Mouse (Mus musculus) hindbrain, embryonic 12.5 days (tissue): Measurements from ENCODE around the gene Zmynd15. TPM values are rescaled to one million over a fixed set of nuclear protein-coding genes. Genes with fewer than 3 reads are reported as not detected.
"Not testable (repeated sequence)": the region's sequence is repeated elsewhere in the genome, so short reads cannot be mapped to it uniquely, and the experiment has no call there.

Experiments used
- ATAC-seq: fragments of 200-750 bp; cut with Nextera tagmentation; 2 replicates; pipeline ENCODE4 v1.8.0; 2017; ENCODE audit warnings: moderate TSS enrichment; ENCODE audit not compliant: low FRiP score
- H3K27ac ChIP-seq: fragments of 300-500 bp; sonication (generic); 2 replicates; pipeline ENCODE4 v1.5.1; 2016; ENCODE audit warnings: mild to moderate bottlenecking
- H3K27me3 ChIP-seq: fragments of 300-500 bp; sonication (generic); 2 replicates; pipeline ENCODE4 v1.6.1; 2016; ENCODE audit warnings: mild to moderate bottlenecking
- H3K36me3 ChIP-seq: fragments of 300-500 bp; sonication (generic); 2 replicates; pipeline ENCODE4 v1.6.1; 2016; ENCODE audit warnings: mild to moderate bottlenecking
- H3K4me1 ChIP-seq: fragments of 300-500 bp; sonication (generic); 2 replicates; pipeline ENCODE4 v1.6.1; 2016
- H3K4me2 ChIP-seq: fragments of 300-500 bp; sonication (generic); replicated peaks from 2 replicates; pipeline ENCODE4 v1.6.1; 2016; ENCODE audit warnings: mild to moderate bottlenecking
- H3K4me3 ChIP-seq: fragments of 300-500 bp; sonication (generic); 2 replicates; pipeline ENCODE4 v1.5.1; 2016; ENCODE audit warnings: mild to moderate bottlenecking
- H3K9ac ChIP-seq: fragments of 300-500 bp; sonication (generic); 2 replicates; pipeline ENCODE4 v1.6.1; 2016; ENCODE audit warnings: mild to moderate bottlenecking, moderate library complexity
- H3K9me3 ChIP-seq: fragments of 300-500 bp; sonication (generic); replicated peaks from 2 replicates; pipeline ENCODE4 v1.6.1; 2016; ENCODE audit warnings: mild to moderate bottlenecking
- WGBS: fragments of 180-500 bp; shearing (Covaris S2); methylation state at CpG from one replicate; pipeline ENCODE4 v1.1.7; 2016; 5-methylcytosine and 5-hydroxymethylcytosine counted together
- polyA plus RNA-seq: library from polyadenylated mRNA; unstranded; fragments of >200 nt; fragmentation: Nextera tagmentation; extraction: Ambion mirVana; gene quantifications from 2 replicates; pipeline ENCODE4 v1.2.1, GENCODE M21; 2016

Zmynd15 gene
- polyA plus RNA-seq, 1 experiment from 2014 or later = 1.1 TPM

DNA sequence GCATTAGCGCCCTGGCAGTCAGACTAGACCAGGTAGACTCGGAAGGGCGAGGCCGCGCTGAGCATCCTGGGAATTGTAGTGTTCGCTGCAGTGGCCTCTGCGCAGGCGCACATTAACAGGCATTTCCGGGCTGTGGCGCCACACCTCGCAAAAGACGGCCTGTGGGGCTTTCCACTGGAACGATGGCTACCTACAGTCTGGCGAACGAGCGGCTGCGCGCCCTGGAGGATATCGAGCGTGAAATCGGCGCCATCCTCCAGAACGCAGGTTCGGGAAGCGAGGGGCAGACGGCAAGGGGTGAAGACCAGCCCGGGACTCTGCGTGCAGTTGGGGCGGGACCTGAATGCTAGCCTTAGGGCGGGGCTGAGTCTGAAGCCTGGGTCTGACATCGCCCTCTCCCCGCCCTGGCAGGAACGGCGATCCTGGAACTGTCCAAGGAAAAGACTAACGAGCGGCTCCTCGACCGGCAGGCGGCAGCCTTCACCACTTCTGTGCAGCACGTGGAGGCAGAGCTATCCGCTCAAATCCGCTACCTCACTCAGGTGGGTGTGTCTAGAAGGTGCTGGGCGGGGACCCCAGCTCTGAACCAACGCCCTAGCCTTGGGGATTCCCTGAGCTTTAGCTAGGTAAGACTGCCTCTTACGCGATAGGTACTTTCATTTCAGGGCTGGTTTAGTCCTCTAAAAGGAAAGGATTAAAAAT is 7.3 kb upstream of the Zmynd15 start, which contains the start of gene Med11:
Gene Med11 (plus strand): TSS at position 123 of the 702 bp plus-strand sequence.
- peak within 1 kb of the TSS; percentile 62 for H3K4me2 ChIP-seq
- ATAC-seq = peak; percentile 97
- peak within 1 kb of the TSS; percentile 74 for H3K9ac ChIP-seq
- peak within 1 kb of the TSS; percentile 95 for H3K27ac ChIP-seq
- H3K4me1 ChIP-seq = peaks cover 11% of the 10 kb centered on the region
- under 1% methylated on average over 46 of the region's 46 CpGs for WGBS
- H3K36me3 ChIP-seq = no peaks in the 10 kb centered on the region
- H3K27me3 ChIP-seq = no peaks in the 10 kb centered on the region
- peak within 1 kb of the TSS; percentile 60 for H3K4me3 ChIP-seq
- no peaks in the 10 kb centered on the region for H3K9me3 ChIP-seq

DNA sequence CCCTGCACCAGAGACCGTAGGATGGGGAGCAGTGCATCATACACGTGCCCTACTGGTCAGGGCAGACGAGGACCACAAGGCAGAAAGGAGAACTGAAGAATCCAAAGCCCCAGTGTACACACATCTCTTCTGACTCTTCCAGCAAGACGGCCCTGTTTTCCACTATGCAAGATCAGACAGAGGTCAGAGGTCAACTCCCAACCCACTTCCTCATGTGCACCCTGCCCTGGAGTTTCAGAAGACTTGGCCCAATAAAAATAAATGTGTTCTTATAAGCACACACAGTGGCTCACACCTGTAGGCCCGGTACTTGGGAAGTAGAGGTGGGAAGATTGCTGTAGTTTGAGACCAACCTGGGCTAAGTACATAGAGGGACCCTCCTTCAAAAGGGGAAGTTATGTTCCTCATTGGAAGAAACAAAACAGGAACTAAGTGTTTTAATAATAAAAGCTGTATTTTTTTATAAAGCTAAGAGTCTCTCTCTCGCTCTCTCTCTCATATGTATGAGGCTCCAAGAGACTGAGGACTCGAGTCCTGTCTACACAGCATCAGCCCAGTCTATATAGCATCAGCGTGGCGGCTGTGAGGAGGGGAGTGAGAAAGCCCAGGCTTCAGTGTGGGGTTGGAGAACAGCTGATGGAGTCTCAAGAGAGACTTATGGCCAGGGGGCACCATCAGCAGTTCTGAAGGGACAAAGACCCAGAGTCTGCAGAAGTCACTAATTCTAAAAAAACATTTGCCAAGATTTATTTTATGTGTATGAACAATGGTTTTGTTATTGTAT is 5.8 kb upstream of the Zmynd15 start:
- H3K4me1 ChIP-seq = peaks cover 11% of the 10 kb centered on the region
- H3K4me2 ChIP-seq = 0 out of 2 replicates have a peak overlapping the region, but pooled peaks have one; percentile 9
- H3K36me3 ChIP-seq = no peaks in the 10 kb centered on the region
- no peak for ATAC-seq
- no peaks in the 10 kb centered on the region for H3K9me3 ChIP-seq
- peaks cover under 1% of the 10 kb centered on the region for H3K27me3 ChIP-seq
- no peak overlapping the region for H3K9ac ChIP-seq
- no peak overlapping the region for H3K4me3 ChIP-seq
- no peak overlapping the region for H3K27ac ChIP-seq
- 91% methylated on average over 9 of the region's 9 CpGs for WGBS

DNA sequence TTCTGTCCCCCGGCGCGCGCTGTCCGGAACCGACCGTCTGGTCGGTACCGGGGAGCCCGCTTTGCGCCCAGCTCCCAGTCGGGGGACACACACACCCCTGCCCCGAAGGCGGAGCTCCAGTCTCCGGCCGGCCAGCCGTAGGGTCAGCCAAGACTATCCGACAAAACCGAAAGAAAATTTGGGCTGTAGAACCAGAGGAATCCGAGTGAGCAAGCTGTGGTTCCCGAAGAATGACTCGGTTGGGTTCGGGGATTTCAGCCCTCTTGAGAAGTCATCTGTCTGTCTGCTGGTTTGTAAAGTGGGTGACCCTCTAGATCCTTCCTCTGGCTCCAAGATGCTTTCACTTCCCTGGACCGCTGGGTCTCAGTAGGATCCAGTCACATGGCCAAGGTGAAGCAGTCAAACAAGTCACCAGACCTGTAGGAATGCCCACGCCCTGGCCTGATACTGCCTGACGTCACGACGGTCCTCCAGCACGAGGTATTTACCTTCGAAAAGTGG is 418 bp downstream of the Zmynd15 start, which contains the start of gene Cxcl16:
Gene Cxcl16 (minus strand): TSS at position 384 of the 501 bp plus-strand sequence.
- Histone ChIP-seq H3K9me3 (no peaks in the 10 kb centered on the region), H3K9ac (peak within 1 kb of the TSS; percentile 63), H3K27me3 (peaks cover 54% of the 10 kb centered on the region), H3K27ac (no peak within 1 kb of the TSS), H3K4me1 (peaks cover 9% of the 10 kb centered on the region; the same call in 1 of the 2 replicates), H3K4me3 (peak within 1 kb of the TSS; percentile 40), H3K36me3 (no peaks in the 10 kb centered on the region), H3K4me2 (peak within 1 kb of the TSS; percentile 75)
- ATAC-seq = no peak
- 5% methylated on average over 30 of the region's 30 CpGs for WGBS

DNA sequence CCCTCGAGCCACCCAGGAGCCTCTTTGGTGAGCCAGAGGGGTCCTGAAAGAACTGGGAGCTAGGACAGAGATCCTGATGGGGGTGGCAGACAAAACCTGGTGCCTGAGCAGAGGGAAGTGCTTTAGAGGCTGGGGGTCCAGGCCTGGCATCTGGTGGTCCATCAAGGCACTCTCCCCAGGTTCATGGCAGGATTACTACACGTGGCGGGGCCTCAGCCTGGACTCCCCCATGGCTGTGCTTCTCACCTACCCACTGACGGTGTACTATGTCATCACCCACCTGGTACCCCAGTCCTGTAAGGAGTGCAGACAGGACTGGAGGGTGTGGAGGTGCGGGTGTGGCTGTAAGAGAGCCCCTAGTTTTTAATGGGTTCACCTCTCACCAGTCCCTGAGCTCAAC is 4.7 kb downstream of the Zmynd15 start:
- WGBS = 81% methylated on average over 5 of the region's 5 CpGs

DNA sequence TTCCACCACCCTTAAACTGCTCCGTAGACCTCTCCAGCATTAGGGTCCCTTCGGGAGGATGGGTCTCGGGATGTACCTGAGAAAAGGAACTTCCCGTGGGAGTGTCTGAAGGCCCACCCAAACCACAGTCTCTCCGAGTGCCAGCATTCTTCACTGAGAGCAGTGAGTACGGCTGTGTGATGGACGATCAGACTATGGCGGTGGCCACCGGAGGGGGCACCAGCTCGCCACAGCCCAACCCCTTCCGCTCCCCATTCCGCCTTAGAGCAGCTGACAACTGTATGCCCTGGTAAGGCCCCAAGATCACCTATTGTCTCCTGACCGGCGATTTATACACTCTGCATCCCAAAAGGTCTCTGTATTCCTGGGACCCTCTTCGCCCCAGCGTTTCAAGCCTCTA is 6.0 kb downstream of the Zmynd15 start:
- no peaks in the 10 kb centered on the region for H3K36me3 ChIP-seq
- ATAC-seq = no peak
- no peak overlapping the region for H3K9ac ChIP-seq
- H3K4me2 ChIP-seq = peak overlapping the region; percentile 42
- 0 out of 2 replicates have a peak overlapping the region, but pooled peaks have one; percentile 19 for H3K4me3 ChIP-seq
- peaks cover 12% of the 10 kb centered on the region for H3K4me1 ChIP-seq
- peaks cover 62% of the 10 kb centered on the region for H3K27me3 ChIP-seq
- H3K27ac ChIP-seq = no peak overlapping the region
- no peaks in the 10 kb centered on the region for H3K9me3 ChIP-seq
- 22% methylated on average over 16 of the region's 16 CpGs for WGBS

More for the DNA sequence above, 4.7 kb downstream of the Zmynd15 start:
- Histone ChIP-seq H3K9me3 (no peaks in the 10 kb centered on the region), H3K27me3 (peaks cover 74% of the 10 kb centered on the region), H3K9ac (no peak overlapping the region), H3K36me3 (no peaks in the 10 kb centered on the region), H3K4me2 (no peak overlapping the region), H3K27ac (no peak overlapping the region), H3K4me1 (peaks cover 18% of the 10 kb centered on the region), H3K4me3 (no peak overlapping the region)
- ATAC-seq = no peak

DNA sequence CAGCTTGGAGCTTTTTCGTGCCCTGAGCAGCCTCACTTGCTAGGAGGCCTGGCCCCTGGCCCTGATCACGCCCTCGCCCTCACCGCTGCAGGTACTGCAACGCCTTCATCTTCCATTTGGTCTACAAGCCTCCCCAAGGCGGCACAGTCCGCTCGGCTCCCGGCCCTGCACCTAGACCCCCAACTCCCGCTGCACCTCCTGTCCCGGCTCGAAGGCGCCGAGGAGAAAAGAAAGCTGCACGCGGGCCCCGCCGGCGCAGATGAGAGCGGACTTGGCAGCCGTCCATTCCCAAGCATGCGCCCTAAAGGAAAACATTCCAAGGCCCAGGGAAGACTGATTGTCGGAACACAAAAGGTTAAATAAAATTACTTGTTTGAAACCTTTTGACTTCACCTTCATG is 6.6 kb downstream of the Zmynd15 start:
- 18% methylated on average over 23 of the region's 23 CpGs for WGBS
- no peaks in the 10 kb centered on the region for H3K9me3 ChIP-seq
- peak overlapping the region; percentile 19 for H3K4me3 ChIP-seq
- H3K4me2 ChIP-seq = peak overlapping the region; percentile 42
- peaks cover 55% of the 10 kb centered on the region for H3K27me3 ChIP-seq
- ATAC-seq = no peak
- peak overlapping the region; percentile 23; the same call in 1 of the 2 replicates for H3K9ac ChIP-seq
- no peak overlapping the region for H3K27ac ChIP-seq
- H3K4me1 ChIP-seq = peaks cover 12% of the 10 kb centered on the region
- no peaks in the 10 kb centered on the region for H3K36me3 ChIP-seq

DNA sequence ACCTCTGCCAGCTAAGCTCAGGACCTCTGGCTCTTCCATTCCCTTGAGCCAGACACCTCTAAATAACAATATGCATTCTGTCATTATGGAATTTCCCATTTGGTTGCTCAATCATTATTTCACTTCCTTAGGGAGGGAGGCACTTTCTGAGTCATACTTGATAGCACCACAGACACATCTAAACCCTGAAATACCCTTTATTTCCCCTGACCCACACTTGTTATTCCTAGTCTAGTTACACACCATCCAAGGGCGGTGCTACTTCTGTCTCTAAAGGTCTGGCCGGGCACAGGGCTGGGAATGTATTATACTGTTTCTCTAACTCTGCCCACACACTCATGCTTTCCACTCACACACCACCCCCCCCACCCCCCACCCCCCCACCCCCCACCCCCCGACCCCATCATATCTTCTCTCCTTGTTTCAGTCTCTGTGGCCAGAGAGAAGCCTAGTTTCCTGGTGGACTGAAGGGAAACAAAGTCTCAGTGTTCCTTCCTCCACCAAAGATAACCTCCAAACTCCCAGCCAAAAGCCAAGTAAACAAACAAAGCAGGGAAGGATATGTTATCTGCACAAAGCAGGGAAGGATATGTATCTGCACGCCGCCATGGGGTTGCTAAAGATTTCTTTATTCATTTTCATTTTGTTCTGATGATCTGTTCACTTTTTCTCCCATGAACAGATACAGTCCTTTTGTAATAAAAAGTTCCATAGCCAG is 8.8 kb downstream of the Zmynd15 start:
- Histone ChIP-seq H3K9me3 (no peaks in the 10 kb centered on the region), H3K27me3 (peaks cover 40% of the 10 kb centered on the region), H3K36me3 (no peaks in the 10 kb centered on the region), H3K4me2 (no peak overlapping the region), H3K27ac (no peak overlapping the region), H3K9ac (no peak overlapping the region), H3K4me1 (peaks cover 12% of the 10 kb centered on the region), H3K4me3 (no peak overlapping the region)
- no peak for ATAC-seq
- WGBS = 91% methylated on average over 5 of the region's 5 CpGs

DNA sequence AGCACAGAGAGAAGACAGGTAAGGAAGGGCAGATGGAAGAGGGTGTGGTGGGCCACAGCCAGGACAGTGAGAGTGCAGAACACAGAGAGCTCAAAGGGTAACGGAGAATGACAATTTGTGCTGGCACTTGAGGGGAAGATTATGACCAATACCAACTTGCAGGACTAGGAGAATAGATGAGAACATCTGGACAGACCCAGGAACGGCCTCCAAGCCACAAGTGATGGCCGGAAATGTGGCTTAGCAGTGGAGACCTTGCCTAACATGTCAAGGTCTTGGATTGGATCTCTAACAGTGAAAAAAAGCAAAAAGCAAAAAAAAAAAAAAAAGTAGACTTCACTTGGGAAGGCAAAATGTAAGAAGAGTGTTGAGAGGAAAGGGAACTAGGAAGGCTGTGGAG is 10.5 kb downstream of the Zmynd15 start:
- Histone ChIP-seq H3K27ac (no peak overlapping the region), H3K9me3 (no peaks in the 10 kb centered on the region), H3K4me2 (no peak overlapping the region), H3K4me3 (no peak overlapping the region), H3K4me1 (peaks cover 12% of the 10 kb centered on the region), H3K9ac (no peak overlapping the region), H3K27me3 (peaks cover 25% of the 10 kb centered on the region), H3K36me3 (no peaks in the 10 kb centered on the region)
- WGBS = 87% methylated on average over 3 of the region's 3 CpGs
- ATAC-seq = no peak

DNA sequence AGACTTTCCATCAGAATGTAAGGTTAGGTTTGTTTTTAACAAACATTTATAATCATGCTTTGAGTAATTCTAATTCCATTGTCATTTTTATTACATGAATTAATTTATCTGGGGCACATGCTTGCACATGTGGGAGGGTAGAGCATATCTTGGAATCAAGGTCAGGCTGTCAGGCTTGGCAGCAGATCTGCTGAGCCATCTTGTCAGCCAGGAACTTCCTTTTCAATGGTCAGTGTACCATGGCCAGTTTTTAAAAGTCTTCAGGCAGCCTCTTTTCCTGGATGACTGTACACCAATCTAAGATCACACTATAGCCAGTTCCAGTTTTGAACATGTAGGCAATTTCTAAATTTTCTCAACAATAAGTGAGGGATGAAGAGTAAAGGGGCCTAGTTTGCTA is 13.5 kb downstream of the Zmynd15 start:
- no peak overlapping the region for H3K27ac ChIP-seq
- H3K36me3 ChIP-seq = no peaks in the 10 kb centered on the region
- H3K9ac ChIP-seq = no peak overlapping the region
- no peaks in the 10 kb centered on the region for H3K27me3 ChIP-seq
- no peak overlapping the region for H3K4me3 ChIP-seq
- no peak overlapping the region for H3K4me2 ChIP-seq
- H3K9me3 ChIP-seq = no peaks in the 10 kb centered on the region
- ATAC-seq = no peak
- H3K4me1 ChIP-seq = no peaks in the 10 kb centered on the region

DNA sequence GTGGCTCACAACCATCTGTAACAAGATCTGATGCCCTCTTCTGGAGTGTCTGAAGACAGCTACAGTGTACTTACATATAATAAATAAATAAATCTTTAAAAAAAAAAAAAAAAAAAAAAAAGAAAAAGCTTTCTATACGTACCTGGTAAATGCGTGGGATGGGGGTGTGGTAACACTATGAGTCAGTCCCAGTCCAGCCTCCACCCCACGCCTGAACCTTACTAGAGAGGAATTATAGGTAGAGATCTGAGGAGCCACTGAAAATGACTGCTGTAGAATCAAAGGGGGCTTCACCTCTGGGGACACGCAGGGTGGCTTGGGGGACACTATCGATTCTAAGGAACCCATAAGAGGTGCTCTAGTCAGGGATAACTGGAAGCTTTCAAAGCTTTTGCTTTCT is 14.1 kb downstream of the Zmynd15 start:
- H3K9ac ChIP-seq, H3K9me3 ChIP-seq, H3K4me3 ChIP-seq, H3K27ac ChIP-seq, ATAC-seq, H3K36me3 ChIP-seq, H3K4me1 ChIP-seq, H3K4me2 ChIP-seq, H3K27me3 ChIP-seq: not testable (repeated sequence)
- WGBS = 88% methylated on average over 5 of the region's 5 CpGs

DNA sequence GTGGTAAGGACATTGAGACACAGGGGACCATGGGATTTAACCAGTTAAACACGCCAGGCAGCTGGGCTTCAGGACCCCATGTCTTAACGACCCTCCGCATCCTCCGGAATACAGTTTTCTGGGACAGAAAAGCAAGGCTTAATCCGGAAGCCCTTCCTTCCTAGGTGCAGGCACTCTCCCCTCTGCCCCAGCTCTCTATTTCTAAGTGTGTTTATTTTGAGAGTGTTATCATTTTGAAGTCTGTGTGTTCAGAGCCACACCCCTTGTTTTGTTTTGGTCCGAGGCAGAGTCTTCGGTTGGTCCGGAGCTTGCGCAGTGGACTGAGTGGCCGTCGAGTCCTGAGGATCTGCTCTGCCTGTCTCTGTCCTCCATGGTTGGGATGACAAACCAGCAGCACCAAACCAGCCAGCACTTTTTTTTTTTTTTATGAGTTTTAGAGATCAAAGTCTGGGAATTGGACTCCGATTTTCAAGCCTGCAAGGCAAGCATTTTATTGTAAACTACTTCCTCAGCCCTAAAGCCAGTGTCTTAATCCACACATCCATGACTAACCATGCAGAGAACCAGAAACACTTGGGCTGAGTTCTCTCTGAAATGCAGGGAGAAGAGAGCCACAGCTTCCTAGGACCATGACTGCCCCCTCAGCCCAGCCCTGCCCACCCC is 15.8 kb downstream of the Zmynd15 start:
- Histone ChIP-seq H3K9me3 (no peaks in the 10 kb centered on the region), H3K36me3 (no peaks in the 10 kb centered on the region), H3K9ac (no peak overlapping the region), H3K27me3 (no peaks in the 10 kb centered on the region), H3K4me2 (no peak overlapping the region), H3K27ac (no peak overlapping the region), H3K4me3 (no peak overlapping the region), H3K4me1 (no peaks in the 10 kb centered on the region)
- 80% methylated on average over 12 of the region's 12 CpGs for WGBS
- ATAC-seq = no peak
